Mouse (Mus musculus) small intestine, adult 2 months (tissue): Measurements from ENCODE around the gene Dctn3. TPM values are rescaled to one million over a fixed set of nuclear protein-coding genes. Genes with fewer than 3 reads are reported as not detected.

Source experiments
- H3K27ac ChIP-seq: fragments of 200-500 bp; 2 replicates; pipeline ENCODE4 v1.5.1; 2012; ENCODE audit warnings: low read depth, low read length, control low read depth, inconsistent platforms; ENCODE audit not compliant: insufficient read depth
- H3K27me3 ChIP-seq: fragments of 200-500 bp; 2 replicates; pipeline ENCODE4 v1.6.1; 2012; ENCODE audit warnings: mild to moderate bottlenecking, moderate library complexity, low read length, inconsistent platforms; ENCODE audit not compliant: control insufficient read depth, insufficient read depth
- H3K36me3 ChIP-seq: fragments of 200-500 bp; 2 replicates; pipeline ENCODE4 v1.6.1; 2012; ENCODE audit warnings: mild to moderate bottlenecking, low read length, control low read depth, inconsistent platforms; ENCODE audit not compliant: control insufficient read depth, insufficient read depth
- H3K4me1 ChIP-seq: fragments of 200-500 bp; 2 replicates; pipeline ENCODE4 v1.6.1; 2012; ENCODE audit warnings: low read length, inconsistent platforms, mixed read lengths; ENCODE audit not compliant: control insufficient read depth, insufficient read depth, insufficient read length
- H3K4me3 ChIP-seq: fragments of 200-500 bp; 2 replicates; pipeline ENCODE4 v1.5.1; 2012; ENCODE audit warnings: low read depth, mild to moderate bottlenecking, control low read depth, inconsistent platforms, low read length, moderate library complexity
- CTCF ChIP-seq: fragments of 200-500 bp; IDR thresholded peaks from 2 replicates; pipeline ENCODE4 v1.5.1; 2012; ENCODE audit warnings: low read depth, mild to moderate bottlenecking, control low read depth, inconsistent platforms, low read length, moderate library complexity, mixed read lengths; ENCODE audit not compliant: insufficient replicate concordance, insufficient read length; ENCODE audit errors: extremely low read depth
- POLR2A ChIP-seq: fragments of 200-500 bp; IDR thresholded peaks from 2 replicates; pipeline ENCODE4 v1.6.1; 2012; ENCODE audit warnings: low read depth, mild to moderate bottlenecking, control low read depth, inconsistent platforms, low read length, moderate library complexity
- WGBS: fragments of 180-500 bp; shearing (Covaris S2); methylation state at CpG from one replicate; pipeline ENCODE4 v1.1.7; 2018; 5-methylcytosine and 5-hydroxymethylcytosine counted together
- polyA plus RNA-seq: library from polyadenylated mRNA; depleted of rRNA; stranded (reverse); fragments of >200 nt; gene quantifications from 2 replicates; pipeline ENCODE4 v1.2.3, GENCODE M21; 2012

The Dctn3 gene
- polyA plus RNA-seq, 1 experiment, result 69.5 TPM

GRCm38 (mm10) chr4:41682789-41683188, 40.2 kb downstream of the Dctn3 start:
- Histone ChIP-seq H3K27ac (no peak overlapping the region), H3K36me3 (no peaks in the 10 kb centered on the region), H3K4me3 (no peak overlapping the region), H3K4me1 (no peaks in the 10 kb centered on the region), H3K27me3 (no peaks in the 10 kb centered on the region)
- 33% methylated on average over 6 of the region's 6 CpGs for WGBS
- TF ChIP-seq POLR2A, result no peak
- TF ChIP-seq CTCF, result no peak

- 74% methylated on average over 10 of the region's 10 CpGs for WGBS
- H3K36me3 ChIP-seq, result no peaks in the 10 kb centered on the region
- no peaks in the 10 kb centered on the region for H3K4me1 ChIP-seq
- TF ChIP-seq POLR2A, result no peak
- no peak for TF ChIP-seq CTCF
- H3K4me3 ChIP-seq, result no peak overlapping the region
- H3K27ac ChIP-seq, result no peak overlapping the region
- no peaks in the 10 kb centered on the region for H3K27me3 ChIP-seq
Observed at GRCm38 (mm10) chr4:41681947-41682346, 41.0 kb downstream of the Dctn3 start.

GRCm38 (mm10) chr4:41681176-41681575, 41.8 kb downstream of the Dctn3 start:
- H3K36me3 ChIP-seq, result no peaks in the 10 kb centered on the region
- H3K4me3 ChIP-seq, result no peak overlapping the region
- H3K27ac ChIP-seq, result no peak overlapping the region
- H3K4me1 ChIP-seq, result no peaks in the 10 kb centered on the region; the same call in 1 of the 2 replicates
- no peak for TF ChIP-seq POLR2A
- no peak for TF ChIP-seq CTCF
- H3K27me3 ChIP-seq, result no peaks in the 10 kb centered on the region
- 38% methylated on average over 4 of the region's 4 CpGs for WGBS

- no peaks in the 10 kb centered on the region; the same call in 1 of the 2 replicates for H3K4me1 ChIP-seq
- H3K27ac ChIP-seq, result no peak overlapping the region
- 82% methylated on average over 1 of the region's 2 CpGs for WGBS
- TF ChIP-seq CTCF (no peak), POLR2A (no peak)
- H3K4me3 ChIP-seq, result no peak overlapping the region
- H3K27me3 ChIP-seq, result no peaks in the 10 kb centered on the region
- no peaks in the 10 kb centered on the region for H3K36me3 ChIP-seq
Observed at GRCm38 (mm10) chr4:41679291-41679690, 43.7 kb downstream of the Dctn3 start.

GRCm38 (mm10) chr4:41678863-41679262, 44.1 kb downstream of the Dctn3 start:
- no peaks in the 10 kb centered on the region; the same call in 1 of the 2 replicates for H3K4me1 ChIP-seq
- H3K36me3 ChIP-seq, result no peaks in the 10 kb centered on the region
- H3K27me3 ChIP-seq, result no peaks in the 10 kb centered on the region
- no peak overlapping the region for H3K4me3 ChIP-seq
- WGBS, result 56% methylated on average over 6 of the region's 6 CpGs
- TF ChIP-seq POLR2A (no peak), CTCF (no peak)
- H3K27ac ChIP-seq, result no peak overlapping the region

GRCm38 (mm10) chr4:41677006-41677629, 45.9 kb downstream of the Dctn3 start:
- no peaks in the 10 kb centered on the region for H3K36me3 ChIP-seq
- TF ChIP-seq CTCF, result no peak
- TF ChIP-seq POLR2A, result no peak
- 54% methylated on average over 13 of the region's 13 CpGs for WGBS

GRCm38 (mm10) chr4:41676248-41677005, 46.5 kb downstream of the Dctn3 start:
- Histone ChIP-seq H3K4me1 (no peaks in the 10 kb centered on the region; the same call in 1 of the 2 replicates), H3K4me3 (no peak overlapping the region), H3K27ac (no peak overlapping the region), H3K36me3 (no peaks in the 10 kb centered on the region), H3K27me3 (no peaks in the 10 kb centered on the region)
- no peak for TF ChIP-seq POLR2A
- no peak for TF ChIP-seq CTCF
- 57% methylated on average over 17 of the region's 17 CpGs for WGBS

More at GRCm38 (mm10) chr4:41677006-41677629, 45.9 kb downstream of the Dctn3 start:
- no peaks in the 10 kb centered on the region; the same call in 1 of the 2 replicates for H3K4me1 ChIP-seq
- H3K27me3 ChIP-seq, result no peaks in the 10 kb centered on the region
- H3K27ac ChIP-seq, result no peak overlapping the region
- H3K4me3 ChIP-seq, result no peak overlapping the region
